Mouse (Mus musculus) intestine, embryonic 15.5 days (tissue): ENCODE measurements around the gene Kifc1. TPM values are rescaled to one million over a fixed set of nuclear protein-coding genes. Genes with fewer than 3 reads are reported as not detected.

Experiments used
- ATAC-seq: fragments of 200-750 bp; cut with Nextera tagmentation; 2 replicates; pipeline ENCODE4 v1.8.0; 2017; ENCODE audit warnings: moderate TSS enrichment, moderate library complexity
- H3K27ac ChIP-seq: fragments of 300-500 bp; sonication (generic); 2 replicates; pipeline ENCODE4 v1.5.1; 2015; ENCODE audit warnings: mild to moderate bottlenecking, inconsistent platforms
- H3K27me3 ChIP-seq: fragments of 300-500 bp; sonication (generic); replicated peaks from 2 replicates; pipeline ENCODE4 v1.6.1; 2015; ENCODE audit warnings: inconsistent platforms
- H3K36me3 ChIP-seq: fragments of 300-500 bp; sonication (generic); 2 replicates; pipeline ENCODE4 v1.6.1; 2015; ENCODE audit warnings: inconsistent platforms
- H3K4me1 ChIP-seq: fragments of 300-500 bp; sonication (generic); replicated peaks from 2 replicates; pipeline ENCODE4 v1.6.1; 2015; ENCODE audit warnings: inconsistent platforms
- H3K4me2 ChIP-seq: fragments of 300-500 bp; sonication (generic); replicated peaks from 2 replicates; pipeline ENCODE4 v1.6.1; 2015; ENCODE audit warnings: mild to moderate bottlenecking, inconsistent platforms
- H3K4me3 ChIP-seq: fragments of 300-500 bp; sonication (generic); replicated peaks from 2 replicates; pipeline ENCODE4 v1.5.1; 2015; ENCODE audit warnings: inconsistent platforms
- H3K9ac ChIP-seq: fragments of 300-500 bp; sonication (generic); 2 replicates; pipeline ENCODE4 v1.6.1; 2015; ENCODE audit warnings: inconsistent platforms
- H3K9me3 ChIP-seq: fragments of 300-500 bp; sonication (generic); 2 replicates; pipeline ENCODE4 v1.6.1; 2016; ENCODE audit warnings: inconsistent platforms
- WGBS: fragments of 180-500 bp; shearing (Covaris S2); methylation state at CpG from one replicate; pipeline ENCODE4 v1.1.7; 2015; 5-methylcytosine and 5-hydroxymethylcytosine counted together
- polyA plus RNA-seq: library from polyadenylated mRNA; unstranded; fragments of >200 nt; fragmentation: Nextera tagmentation; extraction: Ambion mirVana; gene quantifications from 2 replicates; pipeline ENCODE4 v1.2.1, GENCODE M21; 2015

Kifc1 gene
- polyA plus RNA-seq, 1 experiment from 2014 or later = 7.1 TPM

- H3K4me3 ChIP-seq = peak overlapping the region; percentile 88
- WGBS = 62% methylated on average over 21 of the region's 21 CpGs
- peak overlapping the region; percentile 97 for H3K4me2 ChIP-seq
- no peaks in the 10 kb centered on the region for H3K27me3 ChIP-seq
- no peak for ATAC-seq
- peak overlapping the region; percentile 86 for H3K9ac ChIP-seq
- H3K27ac ChIP-seq = no peak overlapping the region
- H3K4me1 ChIP-seq = peaks cover 17% of the 10 kb centered on the region
- H3K9me3 ChIP-seq = no peaks in the 10 kb centered on the region
- H3K36me3 ChIP-seq = peaks cover 15% of the 10 kb centered on the region
Observed at GRCm38 (mm10) chr17:33928251-33928947, 37.9 kb upstream of the Kifc1 start.

- no peak for ATAC-seq
- 75% methylated on average over 17 of the region's 17 CpGs for WGBS
- no peaks in the 10 kb centered on the region for H3K9me3 ChIP-seq
- no peaks in the 10 kb centered on the region for H3K27me3 ChIP-seq
- H3K4me1 ChIP-seq = peaks cover 16% of the 10 kb centered on the region
- H3K9ac ChIP-seq = no peak overlapping the region
- H3K4me2 ChIP-seq = no peak overlapping the region
- H3K27ac ChIP-seq = no peak overlapping the region
- H3K36me3 ChIP-seq = peaks cover 6% of the 10 kb centered on the region; the same call in 1 of the 2 replicates
- H3K4me3 ChIP-seq = no peak overlapping the region
Observed at GRCm38 (mm10) chr17:33926207-33926932, 35.9 kb upstream of the Kifc1 start.

GRCm38 (mm10) chr17:33925406-33926116 lies 35.1 kb upstream of the Kifc1 start:
- Histone ChIP-seq H3K4me1 (peaks cover 14% of the 10 kb centered on the region; the same call in 1 of the 2 replicates), H3K4me3 (no peak overlapping the region), H3K27ac (no peak overlapping the region), H3K36me3 (peaks cover 6% of the 10 kb centered on the region; the same call in 1 of the 2 replicates), H3K9ac (no peak overlapping the region), H3K9me3 (no peaks in the 10 kb centered on the region), H3K4me2 (no peak overlapping the region), H3K27me3 (no peaks in the 10 kb centered on the region)
- no peak for ATAC-seq
- 83% methylated on average over 21 of the region's 21 CpGs for WGBS

- H3K9me3 ChIP-seq = no peaks in the 10 kb centered on the region
- peaks cover 15% of the 10 kb centered on the region; the same call in 1 of the 2 replicates for H3K4me1 ChIP-seq
- WGBS = 82% methylated on average over 10 of the region's 10 CpGs
- no peak overlapping the region for H3K9ac ChIP-seq
- peaks cover 6% of the 10 kb centered on the region; the same call in 1 of the 2 replicates for H3K36me3 ChIP-seq
- H3K27ac ChIP-seq = no peak overlapping the region
- no peak overlapping the region for H3K4me2 ChIP-seq
- H3K27me3 ChIP-seq = no peaks in the 10 kb centered on the region
- ATAC-seq = no peak
- H3K4me3 ChIP-seq = no peak overlapping the region
Observed at GRCm38 (mm10) chr17:33924577-33925283, 34.3 kb upstream of the Kifc1 start.

DNA sequence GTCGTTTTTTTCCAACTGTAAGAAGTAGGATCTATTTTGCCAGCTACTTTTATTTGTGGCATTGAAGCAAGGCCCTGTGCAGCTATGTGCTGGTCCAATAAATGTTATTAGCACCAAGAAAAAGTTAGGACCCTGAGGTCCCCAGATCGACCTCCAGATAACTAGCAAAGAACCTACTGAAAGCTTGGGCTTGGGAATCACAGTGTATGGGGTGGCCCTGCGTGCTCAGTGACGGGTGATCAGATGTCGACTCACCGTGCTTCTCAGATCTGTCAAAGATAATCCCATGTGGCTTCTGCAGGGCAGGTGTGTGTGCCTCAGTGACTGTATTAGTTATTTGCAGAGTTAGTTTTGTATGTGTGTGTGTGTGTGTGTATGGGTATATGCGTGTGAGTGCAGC lies 30.9 kb upstream of the Kifc1 start:
- Histone ChIP-seq H3K4me3 (no peak overlapping the region), H3K27ac (no peak overlapping the region), H3K4me1 (peaks cover 26% of the 10 kb centered on the region), H3K4me2 (no peak overlapping the region), H3K9ac (no peak overlapping the region), H3K9me3 (no peaks in the 10 kb centered on the region), H3K36me3 (peaks cover 14% of the 10 kb centered on the region), H3K27me3 (no peaks in the 10 kb centered on the region)
- 88% methylated on average over 7 of the region's 7 CpGs for WGBS
- ATAC-seq = no peak

DNA sequence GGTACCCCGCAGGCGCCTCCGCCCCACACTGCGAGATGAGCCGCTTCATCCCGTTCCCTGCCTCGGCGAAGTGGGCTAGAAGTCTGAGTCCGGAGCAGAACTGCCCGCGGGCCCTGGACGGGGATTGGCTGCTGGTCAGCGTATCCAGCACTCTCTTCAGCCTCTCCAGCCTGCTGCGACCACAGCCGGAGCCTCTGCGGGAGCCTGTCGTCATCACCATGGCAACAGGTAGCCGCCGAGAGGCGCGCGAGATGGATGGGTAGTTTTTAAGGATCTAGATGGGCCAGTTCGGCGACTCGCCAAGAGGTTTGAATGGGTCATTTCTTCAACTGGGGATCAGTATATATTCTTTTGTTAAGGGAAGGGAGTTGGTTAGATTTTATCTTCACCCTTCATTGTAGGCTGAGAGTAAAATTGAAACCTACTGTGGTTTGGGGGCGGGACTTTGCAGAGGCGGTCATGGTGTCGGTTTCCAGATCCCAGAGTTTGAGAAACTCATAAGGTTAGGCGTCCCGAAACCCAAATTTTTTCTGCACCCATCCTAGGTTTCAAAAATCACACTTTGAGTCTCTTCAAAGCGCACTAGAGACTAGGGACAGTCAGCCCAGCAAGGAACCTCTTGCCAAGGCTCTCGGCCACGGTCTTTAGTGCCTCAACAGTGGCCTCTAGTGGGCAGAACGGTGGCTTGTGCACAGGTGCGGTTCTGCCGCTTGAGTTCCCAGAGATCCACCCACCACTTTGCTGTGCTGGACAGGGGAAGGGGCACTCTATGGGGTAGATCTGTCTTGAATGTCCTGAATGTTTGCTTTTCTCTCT lies 30.0 kb upstream of the Kifc1 start:
- Histone ChIP-seq H3K27me3 (no peaks in the 10 kb centered on the region), H3K4me2 (peak overlapping the region; percentile 98), H3K27ac (peak overlapping the region; percentile 77), H3K36me3 (peaks cover 13% of the 10 kb centered on the region), H3K9me3 (no peaks in the 10 kb centered on the region), H3K9ac (peak overlapping the region; percentile 61), H3K4me3 (peak overlapping the region; percentile 65), H3K4me1 (peaks cover 26% of the 10 kb centered on the region)
- WGBS = under 1% methylated on average over 36 of the region's 36 CpGs
- ATAC-seq = peak; percentile 20; the same call in 1 of the 2 replicates

- peaks cover 32% of the 10 kb centered on the region for H3K4me1 ChIP-seq
- peak overlapping the region; percentile 98 for H3K4me2 ChIP-seq
- H3K27ac ChIP-seq = peak overlapping the region; percentile 77
- no peaks in the 10 kb centered on the region for H3K27me3 ChIP-seq
- no peaks in the 10 kb centered on the region for H3K9me3 ChIP-seq
- WGBS = under 1% methylated on average over 52 of the region's 52 CpGs
- ATAC-seq = peak; percentile 55
- peak overlapping the region; percentile 61 for H3K9ac ChIP-seq
- peaks cover 14% of the 10 kb centered on the region; the same call in 1 of the 2 replicates for H3K36me3 ChIP-seq
- peak overlapping the region; percentile 65 for H3K4me3 ChIP-seq
Observed at GRCm38 (mm10) chr17:33919351-33920281, 29.2 kb upstream of the Kifc1 start.

DNA sequence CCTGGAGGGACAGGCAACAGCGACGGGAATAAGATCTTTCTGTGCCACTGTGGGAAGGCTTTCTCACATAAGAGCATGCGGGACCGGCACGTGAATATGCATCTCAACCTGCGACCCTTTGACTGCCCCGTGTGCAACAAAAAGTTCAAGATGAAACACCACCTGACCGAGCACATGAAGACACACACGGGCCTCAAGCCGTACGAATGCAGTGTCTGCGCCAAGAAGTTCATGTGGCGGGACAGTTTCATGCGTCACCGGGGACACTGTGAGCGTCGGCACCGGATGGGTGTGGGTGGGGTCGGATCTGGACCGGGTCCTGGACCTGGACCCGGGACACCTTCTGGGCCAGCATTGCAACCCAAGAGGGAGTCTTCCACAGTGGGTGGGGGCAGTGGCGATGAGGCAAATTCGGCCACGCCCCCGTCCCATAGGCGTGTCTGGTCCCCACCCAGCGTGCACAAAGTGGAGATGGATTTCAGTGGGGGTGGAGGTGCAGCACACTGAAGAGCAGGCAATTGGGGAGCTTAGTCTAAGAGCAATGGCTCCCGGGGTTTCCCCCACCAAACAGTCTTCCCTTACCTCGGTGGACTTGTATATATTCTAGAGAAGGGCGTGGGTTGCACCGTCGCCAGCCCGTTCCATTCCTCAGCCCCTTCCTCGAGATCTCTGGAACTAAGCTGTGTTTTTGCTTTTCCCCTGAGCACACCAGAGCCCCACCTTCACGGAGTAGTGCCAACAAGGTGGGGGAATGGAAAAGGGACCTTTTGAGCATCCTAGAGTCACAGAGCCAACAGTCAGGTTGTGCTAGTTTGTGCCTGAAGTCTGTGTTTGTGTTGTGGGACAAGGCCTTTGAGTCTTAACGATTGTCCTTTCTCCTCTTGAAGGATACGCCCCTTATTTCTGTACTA lies 28.1 kb upstream of the Kifc1 start:
- peak overlapping the region; percentile 61; the same call in 1 of the 2 replicates for H3K9ac ChIP-seq
- peak overlapping the region; percentile 65; the same call in 1 of the 2 replicates for H3K4me3 ChIP-seq
- peak overlapping the region; percentile 77 for H3K27ac ChIP-seq
- 60% methylated on average over 37 of the region's 37 CpGs for WGBS
- no peaks in the 10 kb centered on the region for H3K27me3 ChIP-seq
- peak overlapping the region; percentile 98 for H3K4me2 ChIP-seq
- ATAC-seq = no peak
- no peaks in the 10 kb centered on the region for H3K9me3 ChIP-seq
- H3K36me3 ChIP-seq = peaks cover 23% of the 10 kb centered on the region
- H3K4me1 ChIP-seq = peaks cover 33% of the 10 kb centered on the region

DNA sequence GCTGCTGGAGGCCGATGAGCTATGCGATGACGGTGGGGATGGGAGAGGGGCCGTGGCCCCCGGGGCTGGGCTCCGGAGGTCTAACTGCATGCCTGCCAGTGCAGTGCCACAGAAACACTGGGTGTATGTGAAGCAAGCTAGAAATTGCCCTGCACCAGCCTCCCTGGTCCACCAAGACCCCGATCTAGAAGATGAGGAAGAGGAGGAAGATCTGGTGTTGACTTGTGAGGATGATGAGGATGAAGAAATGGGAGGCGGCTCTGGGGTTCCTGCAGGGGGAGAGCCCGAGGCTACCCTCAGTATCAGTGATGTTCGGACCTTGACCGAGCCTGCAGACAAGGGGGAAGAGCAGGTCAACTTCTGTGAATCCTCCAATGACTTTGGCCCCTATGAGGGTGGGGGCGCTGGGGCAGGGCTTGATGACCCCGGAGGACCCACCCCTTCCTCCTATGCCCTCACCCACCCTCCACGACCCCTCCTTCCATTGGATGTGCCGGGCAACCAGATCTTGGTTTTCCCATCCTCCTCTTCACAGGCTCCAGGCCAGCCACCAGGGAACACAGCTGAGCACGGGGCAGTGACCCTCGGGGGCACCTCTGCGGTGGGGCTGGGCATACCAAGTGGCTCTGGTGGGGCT lies 27.3 kb upstream of the Kifc1 start:
- no peaks in the 10 kb centered on the region for H3K27me3 ChIP-seq
- ATAC-seq = no peak
- no peak overlapping the region for H3K9ac ChIP-seq
- no peaks in the 10 kb centered on the region for H3K9me3 ChIP-seq
- WGBS = 81% methylated on average over 18 of the region's 18 CpGs
- H3K27ac ChIP-seq = no peak overlapping the region
- peaks cover 33% of the 10 kb centered on the region for H3K4me1 ChIP-seq
- H3K36me3 ChIP-seq = peaks cover 29% of the 10 kb centered on the region
- 0 out of 2 replicates have a peak overlapping the region, but pooled peaks have one; percentile 77 for H3K4me2 ChIP-seq
- H3K4me3 ChIP-seq = no peak overlapping the region
